Mouse (Mus musculus): ENCODE data around the gene Syndig1l.

- no peak for TF ChIP-seq CTCF (IDR thresholded peaks at IDR 0.05; ENCODE audit: borderline replicate concordance, insufficient read depth, low read length)
- no peak for TF ChIP-seq POLR2A (IDR thresholded peaks at IDR 0.05; ENCODE audit: low read depth, low read length)
Observed at GRCm38 (mm10) chr12:84670555-84670954, 28.1 kb downstream of the Syndig1l start.

All from embryonic fibroblast, embryonic 13.5 days (primary cell).